Mouse (Mus musculus) adrenal gland, adult (tissue): Measurements from ENCODE around the gene Polr3gl.

Source experiments
- DNase-seq, 2 experiments: peaks; one replicate each; pipeline ENCODE4 v3.0.0; 2022 to 2023; ENCODE audit warnings: low spot score in 1 of 2; ENCODE audit not compliant: inconsistent age in 2 of 2

The Polr3gl gene

GRCm38 (mm10) chr3:96558159-96558558 is 35.8 kb downstream of the Polr3gl start:
- no peak for DNase-seq

GRCm38 (mm10) chr3:96557694-96558093 is 36.3 kb downstream of the Polr3gl start, which contains the start of gene Txnip:
Txnip (plus strand) TSS chr3:96557957.
- peak; percentile 100 for DNase-seq

- DNase-seq = peak in 1 of 2 experiments; percentile 77
Observed at GRCm38 (mm10) chr3:96556651-96557635, 37.0 kb downstream of the Polr3gl start.

GRCm38 (mm10) chr3:96555999-96556614 is 37.9 kb downstream of the Polr3gl start:
- peak in 1 of 2 experiments; percentile 40 for DNase-seq

- peak; percentile 73 to 93 for DNase-seq
Observed at GRCm38 (mm10) chr3:96555041-96555596, 38.9 kb downstream of the Polr3gl start.

GRCm38 (mm10) chr3:96554251-96554650 is 39.7 kb downstream of the Polr3gl start:
- DNase-seq = peak in 1 of 2 experiments; percentile 40

- peak in 1 of 2 experiments; percentile 38 for DNase-seq
Observed at GRCm38 (mm10) chr3:96553601-96554000, 40.4 kb downstream of the Polr3gl start.

- peak in 1 of 2 experiments; percentile 62 for DNase-seq
Observed at GRCm38 (mm10) chr3:96551890-96552289, 42.1 kb downstream of the Polr3gl start.

- DNase-seq = peak; percentile 72 to 91
Observed at GRCm38 (mm10) chr3:96551203-96551602, 42.8 kb downstream of the Polr3gl start.

GRCm38 (mm10) chr3:96549346-96549745 is 44.6 kb downstream of the Polr3gl start:
- no peak for DNase-seq

GRCm38 (mm10) chr3:96548824-96549223 is 45.2 kb downstream of the Polr3gl start:
- DNase-seq = peak in 1 of 2 experiments; percentile 31

- peak; percentile 71 to 92 for DNase-seq
Observed at GRCm38 (mm10) chr3:96547389-96547960, 46.5 kb downstream of the Polr3gl start.

GRCm38 (mm10) chr3:96546880-96547279 is 47.1 kb downstream of the Polr3gl start:
- DNase-seq = no peak

GRCm38 (mm10) chr3:96545565-96545964 is 48.4 kb downstream of the Polr3gl start:
- DNase-seq = peak in 1 of 2 experiments; percentile 25

GRCm38 (mm10) chr3:96543345-96543744 is 50.6 kb downstream of the Polr3gl start:
- peak in 1 of 2 experiments; percentile 21 for DNase-seq

GRCm38 (mm10) chr3:96542554-96542953 is 51.4 kb downstream of the Polr3gl start:
- DNase-seq = no peak

- DNase-seq = peak in 1 of 2 experiments; percentile 74
Observed at GRCm38 (mm10) chr3:96541328-96542078, 52.5 kb downstream of the Polr3gl start.

GRCm38 (mm10) chr3:96540740-96541139 is 53.2 kb downstream of the Polr3gl start:
- DNase-seq = no peak

- DNase-seq = no peak
Observed at GRCm38 (mm10) chr3:96539316-96539715, 54.7 kb downstream of the Polr3gl start.

- no peak for DNase-seq
Observed at GRCm38 (mm10) chr3:96534300-96534699, 59.7 kb downstream of the Polr3gl start.
